Mouse (Mus musculus): ENCODE results near the gene Cpa5. TPM values are rescaled to one million over a fixed set of nuclear protein-coding genes. Genes with fewer than 3 reads are reported as not detected.

The Cpa5 gene
- total and polyA plus RNA-seq, 3 experiments, result not detected

GRCm38 (mm10) chr6:30604342-30604867 lies 6.4 kb upstream of the Cpa5 start:
- Histone ChIP-seq H3K36me3 (ENCODE audit: control insufficient read depth in 1 of 2, insufficient read depth in 2 of 2, low read length in 2 of 2) (no peaks in the 10 kb centered on the region), H3K27ac (ENCODE audit: control insufficient read depth, low read depth, low read length) (no peak overlapping the region), H3K9ac (ENCODE audit: control insufficient read depth, low read depth, low read length, poor library complexity, severe bottlenecking) (no peak overlapping the region), H3K4me1 (ENCODE audit: control insufficient read depth in 1 of 2, insufficient read depth in 2 of 2, low read length in 2 of 2) (no peaks in the 10 kb centered on the region), H3K9me3 (replicated peaks; ENCODE audit: insufficient read depth, low read length) (no peaks in the 10 kb centered on the region), H3K27me3 (ENCODE audit: control insufficient read depth in 1 of 2, insufficient read depth in 2 of 2, low read length in 2 of 2) (peaks cover 15 to 25% of the 10 kb centered on the region in 2 experiments), H3K4me3 (ENCODE audit: control insufficient read depth in 1 of 2, insufficient read depth in 1 of 2, low read depth in 2 of 2, low read length in 2 of 2) (no peak overlapping the region), H3K79me2 (ENCODE audit: control insufficient read depth, insufficient read depth, low read length, poor library complexity) (no peaks in the 10 kb centered on the region)
- TF ChIP-seq SMC3 (IDR thresholded peaks at IDR 0.05; ENCODE audit: low read depth, low read length) (no peak), ZKSCAN1 (IDR thresholded peaks at IDR 0.05; ENCODE audit: low read depth, low read length) (no peak), RAD21 (IDR thresholded peaks at IDR 0.05; ENCODE audit: low read depth, low read length) (no peak), ZC3H11A (IDR thresholded peaks at IDR 0.05; ENCODE audit: low read depth, low read length) (no peak), MAFK (IDR thresholded peaks at IDR 0.05; ENCODE audit: borderline replicate concordance, low read depth, low read length) (no peak), TBP (IDR thresholded peaks at IDR 0.05; ENCODE audit: low read depth, low read length) (no peak), ETS1 (IDR thresholded peaks at IDR 0.05; ENCODE audit: low read depth, low read length) (no peak), CHD1 (IDR thresholded peaks at IDR 0.05; ENCODE audit: low read depth, low read length) (no peak), POLR2AphosphoS2 (IDR thresholded peaks at IDR 0.05; ENCODE audit: low read length) (no peak), BHLHE40 (IDR thresholded peaks at IDR 0.05; ENCODE audit: borderline replicate concordance, low read depth, low read length) (no peak), MEF2A (IDR thresholded peaks at IDR 0.05; ENCODE audit: extremely low read depth, insufficient replicate concordance, low read depth, low read length, poor library complexity, severe bottlenecking) (no peak), RCOR1 (IDR thresholded peaks at IDR 0.05; ENCODE audit: low read depth, low read length) (no peak), NRF1 (IDR thresholded peaks at IDR 0.05; ENCODE audit: insufficient read depth, low read depth, low read length, poor library complexity, severe bottlenecking) (no peak), POLR2AphosphoS5 (IDR thresholded peaks at IDR 0.05; ENCODE audit: borderline replicate concordance, low read depth, low read length) (no peak)
- no peak for DNase-seq (ENCODE audit: low read depth, low spot score)

GRCm38 (mm10) chr6:30605111-30605510 lies 5.7 kb upstream of the Cpa5 start:
- TF ChIP-seq SMC3 (IDR thresholded peaks at IDR 0.05; ENCODE audit: low read depth, low read length), result no peak
- no peak for TF ChIP-seq MEF2A (IDR thresholded peaks at IDR 0.05; ENCODE audit: extremely low read depth, insufficient replicate concordance, low read depth, low read length, poor library complexity, severe bottlenecking)
- no peak for TF ChIP-seq USF1 (IDR thresholded peaks at IDR 0.05; ENCODE audit: low read depth, low read length)
- TF ChIP-seq ZMIZ1 (IDR thresholded peaks at IDR 0.05; ENCODE audit: low read depth, low read length), result no peak
- TF ChIP-seq RCOR1 (IDR thresholded peaks at IDR 0.05; ENCODE audit: low read depth, low read length), result no peak
- TF ChIP-seq MAFK (IDR thresholded peaks at IDR 0.05; ENCODE audit: borderline replicate concordance, low read depth, low read length), result no peak
- no peak for TF ChIP-seq ZKSCAN1 (IDR thresholded peaks at IDR 0.05; ENCODE audit: low read depth, low read length)
- no peak for TF ChIP-seq GABPA (IDR thresholded peaks at IDR 0.05; ENCODE audit: low read depth, low read length)
- no peak for TF ChIP-seq TBP (IDR thresholded peaks at IDR 0.05; ENCODE audit: low read depth, low read length)
- TF ChIP-seq TAL1 (IDR thresholded peaks at IDR 0.05; ENCODE audit: low read length), result no peak
- TF ChIP-seq POLR2AphosphoS2 (IDR thresholded peaks at IDR 0.05; ENCODE audit: low read length), result no peak
- no peak for TF ChIP-seq ZNF384 (IDR thresholded peaks at IDR 0.05; ENCODE audit: low read depth, low read length)
- TF ChIP-seq BHLHE40 (IDR thresholded peaks at IDR 0.05; ENCODE audit: borderline replicate concordance, low read depth, low read length), result no peak
- no peak for TF ChIP-seq UBTF (IDR thresholded peaks at IDR 0.05; ENCODE audit: borderline replicate concordance, insufficient read depth, low read depth, low read length)
- no peak for TF ChIP-seq MXI1 (IDR thresholded peaks at IDR 0.05; ENCODE audit: low read depth, low read length)
- no peaks in the 10 kb centered on the region for H3K36me3 ChIP-seq (ENCODE audit: control insufficient read depth in 1 of 2, insufficient read depth in 2 of 2, low read length in 2 of 2)
- H3K27ac ChIP-seq (ENCODE audit: control insufficient read depth, low read depth, low read length), result no peak overlapping the region
- H3K9ac ChIP-seq (ENCODE audit: control insufficient read depth, low read depth, low read length, poor library complexity, severe bottlenecking), result no peak overlapping the region
- peaks cover 14 to 28% of the 10 kb centered on the region in 2 experiments for H3K27me3 ChIP-seq (ENCODE audit: control insufficient read depth in 1 of 2, insufficient read depth in 2 of 2, low read length in 2 of 2)
- no peak overlapping the region for H3K4me3 ChIP-seq (ENCODE audit: control insufficient read depth in 1 of 2, insufficient read depth in 1 of 2, low read depth in 2 of 2, low read length in 2 of 2)
- no peaks in the 10 kb centered on the region for H3K9me3 ChIP-seq (replicated peaks; ENCODE audit: insufficient read depth, low read length)
- no peaks in the 10 kb centered on the region for H3K4me1 ChIP-seq (ENCODE audit: control insufficient read depth in 1 of 2, insufficient read depth in 2 of 2, low read length in 2 of 2)
- no peaks in the 10 kb centered on the region for H3K79me2 ChIP-seq (ENCODE audit: control insufficient read depth, insufficient read depth, low read length, poor library complexity)
- DNase-seq (ENCODE audit: low read depth, low spot score), result no peak
